Mouse (Mus musculus) frontal cortex, postnatal 14 days (tissue): ENCODE data around the gene Atp8a1.

Source experiments
- DNase-seq, 2 experiments: peaks; one replicate each; pipeline ENCODE4 v3.0.0; 2022; ENCODE audit warnings: low spot score in 2 of 2

Gene Atp8a1

GRCm38 (mm10) chr5:67678819-67679218, 168.4 kb downstream of the Atp8a1 start:
- no peak for DNase-seq

GRCm38 (mm10) chr5:67673008-67673407, 174.2 kb downstream of the Atp8a1 start:
- no peak for DNase-seq

GRCm38 (mm10) chr5:67670158-67670557, 177.1 kb downstream of the Atp8a1 start:
- no peak for DNase-seq

GRCm38 (mm10) chr5:67669436-67669896, 177.8 kb downstream of the Atp8a1 start:
- no peak for DNase-seq

GRCm38 (mm10) chr5:67662715-67663114, 184.5 kb downstream of the Atp8a1 start:
- no peak for DNase-seq

- DNase-seq: no peak
Observed at GRCm38 (mm10) chr5:67659864-67660263, 187.4 kb downstream of the Atp8a1 start.

- DNase-seq: no peak
Observed at GRCm38 (mm10) chr5:67656821-67657259, 190.4 kb downstream of the Atp8a1 start.

GRCm38 (mm10) chr5:67655696-67656519, 191.3 kb downstream of the Atp8a1 start:
- no peak for DNase-seq

GRCm38 (mm10) chr5:67654572-67654971, 192.7 kb downstream of the Atp8a1 start:
- DNase-seq: no peak

- DNase-seq: no peak
Observed at GRCm38 (mm10) chr5:67653543-67653942, 193.7 kb downstream of the Atp8a1 start.

- no peak for DNase-seq
Observed at GRCm38 (mm10) chr5:67652468-67652867, 194.8 kb downstream of the Atp8a1 start.

GRCm38 (mm10) chr5:67650021-67650420, 197.2 kb downstream of the Atp8a1 start:
- no peak for DNase-seq

GRCm38 (mm10) chr5:67649156-67649555, 198.1 kb downstream of the Atp8a1 start:
- DNase-seq: no peak

- DNase-seq: no peak
Observed at GRCm38 (mm10) chr5:67647568-67647967, 199.7 kb downstream of the Atp8a1 start.

- no peak for DNase-seq
Observed at GRCm38 (mm10) chr5:67646756-67647529, 200.3 kb downstream of the Atp8a1 start.

GRCm38 (mm10) chr5:67643537-67644255, 203.5 kb downstream of the Atp8a1 start:
- DNase-seq: no peak

- no peak for DNase-seq
Observed at GRCm38 (mm10) chr5:67641406-67642120, 205.7 kb downstream of the Atp8a1 start.

GRCm38 (mm10) chr5:67640596-67641312, 206.5 kb downstream of the Atp8a1 start:
- DNase-seq: no peak

GRCm38 (mm10) chr5:67634339-67634738, 212.9 kb downstream of the Atp8a1 start:
- DNase-seq: no peak

GRCm38 (mm10) chr5:67633831-67634268, 213.4 kb downstream of the Atp8a1 start:
- DNase-seq: no peak
